Mouse (Mus musculus) limb, embryonic 12.5 days (tissue): ENCODE results near the gene Rp9. TPM values are rescaled to one million over a fixed set of nuclear protein-coding genes. Genes with fewer than 3 reads are reported as not detected.
"Not testable (repeated sequence)": the region's sequence is repeated elsewhere in the genome, so short reads cannot be mapped to it uniquely, and the experiment has no call there.

ENCODE experiments used
- ATAC-seq: fragments of 200-750 bp; cut with Nextera tagmentation; 2 replicates; pipeline ENCODE4 v1.8.0; 2017; ENCODE audit warnings: low read depth, moderate TSS enrichment; ENCODE audit not compliant: insufficient number of reproducible peaks, insufficient read depth, low FRiP score, low TSS enrichment
- H3K27ac ChIP-seq: fragments of 300-500 bp; sonication (generic); 2 replicates; pipeline ENCODE4 v1.5.1; 2016; ENCODE audit warnings: mild to moderate bottlenecking, moderate library complexity
- H3K27me3 ChIP-seq: fragments of 300-500 bp; sonication (generic); 2 replicates; pipeline ENCODE4 v1.6.1; 2016; ENCODE audit warnings: mild to moderate bottlenecking, moderate library complexity
- H3K36me3 ChIP-seq: fragments of 300-500 bp; sonication (generic); 2 replicates; pipeline ENCODE4 v1.6.1; 2016; ENCODE audit warnings: mild to moderate bottlenecking, moderate library complexity
- H3K4me1 ChIP-seq: fragments of 300-500 bp; sonication (generic); replicated peaks from 2 replicates; pipeline ENCODE4 v1.6.1; 2016
- H3K4me2 ChIP-seq: fragments of 300-500 bp; sonication (generic); 2 replicates; pipeline ENCODE4 v1.6.1; 2016; ENCODE audit warnings: mild to moderate bottlenecking, moderate library complexity
- H3K4me3 ChIP-seq: fragments of 300-500 bp; sonication (generic); replicated peaks from 2 replicates; pipeline ENCODE4 v1.5.1; 2016; ENCODE audit warnings: mild to moderate bottlenecking
- H3K9ac ChIP-seq: fragments of 300-500 bp; sonication (generic); replicated peaks from 2 replicates; pipeline ENCODE4 v1.6.1; 2016; ENCODE audit warnings: mild to moderate bottlenecking, moderate library complexity
- H3K9me3 ChIP-seq: fragments of 300-500 bp; sonication (generic); 2 replicates; pipeline ENCODE4 v1.6.1; 2016; ENCODE audit warnings: mild to moderate bottlenecking, moderate library complexity
- WGBS: fragments of 180-500 bp; shearing (Covaris S2); methylation state at CpG from one replicate; pipeline ENCODE4 v1.1.7; 2016; 5-methylcytosine and 5-hydroxymethylcytosine counted together
- polyA plus RNA-seq: library from polyadenylated mRNA; unstranded; fragments of >200 nt; fragmentation: Nextera tagmentation; extraction: Ambion mirVana; gene quantifications from 2 replicates; pipeline ENCODE4 v1.2.1, GENCODE M21; 2016

The Rp9 gene
- polyA plus RNA-seq, 1 experiment from 2014 or later = 82.0 TPM

GRCm38 (mm10) chr9:22417547-22417946, 52.0 kb downstream of the Rp9 start:
- Histone ChIP-seq H3K4me3 (no peak overlapping the region), H3K9ac (no peak overlapping the region), H3K4me1 (no peaks in the 10 kb centered on the region), H3K27ac (no peak overlapping the region), H3K27me3 (no peaks in the 10 kb centered on the region), H3K36me3 (no peaks in the 10 kb centered on the region), H3K9me3 (no peaks in the 10 kb centered on the region), H3K4me2 (no peak overlapping the region)
- ATAC-seq = no peak
- 55% methylated on average over 6 of the region's 6 CpGs for WGBS

- H3K4me3 ChIP-seq = no peak overlapping the region
- ATAC-seq = no peak
- H3K9ac ChIP-seq = no peak overlapping the region
- 74% methylated on average over 3 of the region's 3 CpGs for WGBS
- H3K36me3 ChIP-seq = no peaks in the 10 kb centered on the region
- no peaks in the 10 kb centered on the region for H3K4me1 ChIP-seq
- no peak overlapping the region for H3K27ac ChIP-seq
- no peaks in the 10 kb centered on the region for H3K9me3 ChIP-seq
- H3K27me3 ChIP-seq = no peaks in the 10 kb centered on the region
- no peak overlapping the region for H3K4me2 ChIP-seq
Observed at GRCm38 (mm10) chr9:22416187-22416586, 53.4 kb downstream of the Rp9 start.

GRCm38 (mm10) chr9:22411002-22411857, 58.3 kb downstream of the Rp9 start, which contains the start of gene 9530077C05Rik:
Gene 9530077C05Rik (plus strand): TSS chr9:22411513.
- no peaks in the 10 kb centered on the region for H3K9me3 ChIP-seq
- no peaks in the 10 kb centered on the region for H3K27me3 ChIP-seq
- H3K27ac ChIP-seq = peak within 1 kb of the TSS; percentile 57; the same call in 1 of the 2 replicates
- H3K4me2 ChIP-seq = peak within 1 kb of the TSS; percentile 73
- ATAC-seq = peak; percentile 98
- peak within 1 kb of the TSS; percentile 55 for H3K9ac ChIP-seq
- peak within 1 kb of the TSS; percentile 58 for H3K4me3 ChIP-seq
- H3K4me1 ChIP-seq = no peaks in the 10 kb centered on the region
- H3K36me3 ChIP-seq = no peaks in the 10 kb centered on the region
- under 1% methylated on average over 43 of the region's 43 CpGs for WGBS

- Histone ChIP-seq H3K9me3 (no peaks in the 10 kb centered on the region), H3K4me2 (no peak overlapping the region), H3K4me1 (no peaks in the 10 kb centered on the region), H3K36me3 (no peaks in the 10 kb centered on the region), H3K27ac (no peak overlapping the region), H3K4me3 (no peak overlapping the region), H3K27me3 (no peaks in the 10 kb centered on the region), H3K9ac (no peak overlapping the region)
- 81% methylated on average over 7 of the region's 7 CpGs for WGBS
- ATAC-seq = no peak
Observed at GRCm38 (mm10) chr9:22409501-22409900, 60.0 kb downstream of the Rp9 start.

GRCm38 (mm10) chr9:22408344-22408743, 61.2 kb downstream of the Rp9 start:
- not testable (repeated sequence) for H3K9ac ChIP-seq, H3K4me3 ChIP-seq, H3K27me3 ChIP-seq, H3K4me2 ChIP-seq, H3K4me1 ChIP-seq, H3K36me3 ChIP-seq, ATAC-seq, H3K9me3 ChIP-seq, H3K27ac ChIP-seq
- WGBS = 32% methylated on average over 4 of the region's 4 CpGs

GRCm38 (mm10) chr9:22407633-22408032, 61.9 kb downstream of the Rp9 start:
- H3K9me3 ChIP-seq, H3K27ac ChIP-seq, H3K36me3 ChIP-seq, H3K9ac ChIP-seq, H3K27me3 ChIP-seq, H3K4me3 ChIP-seq, H3K4me2 ChIP-seq, ATAC-seq, H3K4me1 ChIP-seq: not testable (repeated sequence)
- WGBS = 84% methylated on average over 4 of the region's 4 CpGs

- 78% methylated on average over 3 of the region's 3 CpGs for WGBS
- no peak for ATAC-seq
Observed at GRCm38 (mm10) chr9:22405414-22405813, 64.1 kb downstream of the Rp9 start.

GRCm38 (mm10) chr9:22403501-22403900, 66.0 kb downstream of the Rp9 start:
- 72% methylated on average over 2 of the region's 2 CpGs for WGBS
- H3K27ac ChIP-seq, H3K9ac ChIP-seq: not testable (repeated sequence)

More at GRCm38 (mm10) chr9:22405414-22405813, 64.1 kb downstream of the Rp9 start:
- Histone ChIP-seq H3K27me3 (no peaks in the 10 kb centered on the region), H3K9me3 (no peaks in the 10 kb centered on the region), H3K4me1 (no peaks in the 10 kb centered on the region), H3K27ac (no peak overlapping the region), H3K4me3 (no peak overlapping the region), H3K9ac (no peak overlapping the region), H3K36me3 (no peaks in the 10 kb centered on the region), H3K4me2 (no peak overlapping the region)

GRCm38 (mm10) chr9:22402976-22403375, 66.6 kb downstream of the Rp9 start:
- Histone ChIP-seq H3K27ac (no peak overlapping the region), H3K4me3 (no peak overlapping the region), H3K9me3 (no peaks in the 10 kb centered on the region), H3K4me2 (no peak overlapping the region), H3K4me1 (no peaks in the 10 kb centered on the region), H3K27me3 (no peaks in the 10 kb centered on the region), H3K9ac (no peak overlapping the region), H3K36me3 (no peaks in the 10 kb centered on the region)
- ATAC-seq = no peak
- 82% methylated on average over 3 of the region's 3 CpGs for WGBS

More at GRCm38 (mm10) chr9:22403501-22403900, 66.0 kb downstream of the Rp9 start:
- not testable (repeated sequence) for H3K4me2 ChIP-seq, H3K4me1 ChIP-seq, H3K36me3 ChIP-seq, H3K27me3 ChIP-seq, H3K4me3 ChIP-seq, H3K9me3 ChIP-seq, ATAC-seq

- Histone ChIP-seq H3K9me3 (no peaks in the 10 kb centered on the region), H3K27me3 (no peaks in the 10 kb centered on the region), H3K4me2 (no peak overlapping the region), H3K4me1 (no peaks in the 10 kb centered on the region), H3K9ac (no peak overlapping the region), H3K4me3 (no peak overlapping the region), H3K27ac (no peak overlapping the region), H3K36me3 (no peaks in the 10 kb centered on the region)
- ATAC-seq = no peak
- 85% methylated on average over 6 of the region's 6 CpGs for WGBS
Observed at GRCm38 (mm10) chr9:22402001-22402400, 67.5 kb downstream of the Rp9 start.

- Histone ChIP-seq H3K36me3 (no peaks in the 10 kb centered on the region), H3K9me3 (no peaks in the 10 kb centered on the region), H3K27ac (no peak overlapping the region), H3K4me1 (no peaks in the 10 kb centered on the region), H3K9ac (no peak overlapping the region), H3K4me2 (no peak overlapping the region), H3K4me3 (no peak overlapping the region), H3K27me3 (no peaks in the 10 kb centered on the region)
- ATAC-seq = no peak
- 85% methylated on average over 4 of the region's 4 CpGs for WGBS
Observed at GRCm38 (mm10) chr9:22399021-22399420, 70.5 kb downstream of the Rp9 start.

- ATAC-seq = no peak
- Histone ChIP-seq H3K4me2 (no peak overlapping the region), H3K4me3 (no peak overlapping the region), H3K9me3 (no peaks in the 10 kb centered on the region), H3K9ac (no peak overlapping the region), H3K27ac (no peak overlapping the region), H3K4me1 (peaks cover 3% of the 10 kb centered on the region; the same call in 1 of the 2 replicates), H3K36me3 (no peaks in the 10 kb centered on the region), H3K27me3 (no peaks in the 10 kb centered on the region)
- 77% methylated on average over 2 of the region's 2 CpGs for WGBS
Observed at GRCm38 (mm10) chr9:22394725-22395124, 74.8 kb downstream of the Rp9 start.
